In genomic region chr13:56252783-56253182, GRCm38 (mm10) we compare ENCODE assay signal across 15 mouse cellular contexts. TPM values are rescaled to one million over a fixed set of nuclear protein-coding genes. Genes with fewer than 3 reads are reported as not detected.
A peak's percentile ranks its signal among the peaks of the same experiment; 100 is the strongest.
DNase-seq lines count a peak whose midpoint lies in the region; ATAC-seq lines count a peak whose summit lies in the region.
"Had no signal": no experiment of that assay in that cellular context is flagged by ENCODE, and none has a peak within 500 bp of the region (broad histone marks: within the 10 kb centered on the region; RNA-seq: fewer than 3 reads in every experiment).

No protein-coding gene starts in this region.

- peak overlapping the region; percentile 37; the same call in 1 of the 2 replicates for H3K4me3 ChIP-seq in forebrain, embryonic 15.5 days
- peak overlapping the region; percentile 44; the same call in 1 of the 2 replicates for H3K4me3 ChIP-seq in limb, embryonic 12.5 days (replicated peaks)
- no peak overlapping the region for H3K4me3 ChIP-seq in neural tube, embryonic 15.5 days (replicated peaks)
- H3K4me3 ChIP-seq: liver, embryonic 15.5 days; myocyte had no signal

- ATAC-seq in forebrain, embryonic 15.5 days (replicated peaks) = no peak
- ATAC-seq in limb, embryonic 12.5 days (ENCODE audit: insufficient number of reproducible peaks, insufficient read depth, low FRiP score, low TSS enrichment, low read depth) = no peak
- peak; percentile 68 for ATAC-seq in neural tube, embryonic 15.5 days (ENCODE audit: low FRiP score)
- ATAC-seq in erythroblast, adult 5-6 weeks (replicated peaks; ENCODE audit: low FRiP score, poor library complexity, severe bottlenecking) = no peak

- no peaks in the 10 kb centered on the region for H3K36me3 ChIP-seq in forebrain, embryonic 15.5 days
- H3K36me3 ChIP-seq in limb, embryonic 12.5 days = no peaks in the 10 kb centered on the region
- H3K36me3 ChIP-seq in neural tube, embryonic 15.5 days = no peaks in the 10 kb centered on the region
- H3K36me3 ChIP-seq: embryonic facial prominence, embryonic 15.5 days; liver, embryonic 15.5 days had no signal

- peak; percentile 33 for DNase-seq in right cerebral cortex, postnatal 14 days
- DNase-seq in right cerebral cortex, adult 18-20 months = no peak
- no peak for DNase-seq in lung, postnatal 25 days (ENCODE audit: low spot score)
- DNase-seq: thymus, postnatal 25 days had no signal

- 7% methylated on average over 8 of the region's 8 CpGs for WGBS in forebrain, embryonic 15.5 days
- WGBS in limb, embryonic 12.5 days = 9% methylated on average over 8 of the region's 8 CpGs
- WGBS in neural tube, embryonic 15.5 days = 3% methylated on average over 8 of the region's 8 CpGs

- peaks cover 16% of the 10 kb centered on the region for H3K4me1 ChIP-seq in forebrain, embryonic 15.5 days
- peaks cover 24% of the 10 kb centered on the region for H3K4me1 ChIP-seq in limb, embryonic 12.5 days (replicated peaks)
- peaks cover 24% of the 10 kb centered on the region for H3K4me1 ChIP-seq in neural tube, embryonic 15.5 days
- H3K4me1 ChIP-seq: liver, embryonic 15.5 days had no signal

- peak overlapping the region; percentile 62 for H3K4me2 ChIP-seq in forebrain, embryonic 15.5 days (replicated peaks)
- peak overlapping the region; percentile 72 for H3K4me2 ChIP-seq in limb, embryonic 12.5 days
- peak overlapping the region; percentile 64 for H3K4me2 ChIP-seq in neural tube, embryonic 15.5 days
- H3K4me2 ChIP-seq: liver, embryonic 15.5 days had no signal

- peaks cover 93% of the 10 kb centered on the region for H3K27me3 ChIP-seq in forebrain, embryonic 15.5 days
- peaks cover 100% of the 10 kb centered on the region for H3K27me3 ChIP-seq in limb, embryonic 12.5 days
- H3K27me3 ChIP-seq in neural tube, embryonic 15.5 days (replicated peaks) = peaks cover 99% of the 10 kb centered on the region

- H3K9me3 ChIP-seq in forebrain, embryonic 15.5 days = no peaks in the 10 kb centered on the region
- no peaks in the 10 kb centered on the region for H3K9me3 ChIP-seq in limb, embryonic 12.5 days
- H3K9me3 ChIP-seq in neural tube, embryonic 15.5 days (replicated peaks) = no peaks in the 10 kb centered on the region
- H3K9me3 ChIP-seq: embryonic facial prominence, embryonic 15.5 days; liver, embryonic 15.5 days had no signal

- H3K9ac ChIP-seq in forebrain, embryonic 15.5 days (replicated peaks) = no peak overlapping the region
- no peak overlapping the region for H3K9ac ChIP-seq in limb, embryonic 12.5 days (replicated peaks)
- H3K9ac ChIP-seq in neural tube, embryonic 15.5 days (replicated peaks) = no peak overlapping the region
- H3K9ac ChIP-seq: embryonic facial prominence, embryonic 15.5 days; liver, embryonic 15.5 days had no signal

- no peak overlapping the region for H3K27ac ChIP-seq in forebrain, embryonic 15.5 days (replicated peaks)
- no peak overlapping the region for H3K27ac ChIP-seq in limb, embryonic 12.5 days
- H3K27ac ChIP-seq in neural tube, embryonic 15.5 days (replicated peaks) = no peak overlapping the region
- H3K27ac ChIP-seq: embryonic facial prominence, embryonic 15.5 days; liver, embryonic 15.5 days had no signal

RNA-seq across cellular contexts. Expression of gene Neurog1, which starts 0.8 kb away (rescaled TPM):
- polyA plus RNA-seq in forebrain, embryonic 15.5 days (2015; fragmentation: Nextera tagmentation; extraction: Ambion mirVana) = 3.1 and 6.7 TPM in 2 replicates
- not detected in 2 replicates for polyA plus RNA-seq in limb, embryonic 12.5 days (2016; fragmentation: Nextera tagmentation; extraction: Ambion mirVana)
- 0.18 TPM in 1 of 2 replicates, not detected in the other for polyA plus RNA-seq in neural tube, embryonic 15.5 days (2015; fragmentation: Nextera tagmentation; extraction: Ambion mirVana)
- total RNA-seq in erythroblast, adult 5-6 weeks (2015; ENCODE audit: low replicate concordance) = not detected in 2 replicates
- total RNA-seq in erythroblast, adult 5-6 weeks (2017; ENCODE audit: low replicate concordance) = not detected in 2 replicates
- total RNA-seq: adrenal gland, adult 18-20 months; layer of hippocampus, postnatal 14 days had no signal
- polyA plus RNA-seq: gonadal fat pad, adult 2 months; intestine, embryonic 14.5 days; liver, embryonic 15.5 days; myocyte had no signal

RNA-seq across cellular contexts. Expression of gene Cxcl14, which starts 43.6 kb away (rescaled TPM):
- polyA plus RNA-seq in forebrain, embryonic 15.5 days (2015; fragmentation: Nextera tagmentation; extraction: Ambion mirVana) = 14.2 and 15.2 TPM in 2 replicates
- 342 and 397 TPM in 2 replicates for polyA plus RNA-seq in limb, embryonic 12.5 days (2016; fragmentation: Nextera tagmentation; extraction: Ambion mirVana)
- 3.9 and 4.9 TPM in 2 replicates for polyA plus RNA-seq in neural tube, embryonic 15.5 days (2015; fragmentation: Nextera tagmentation; extraction: Ambion mirVana)
- 0.84 TPM in 1 of 2 replicates, not detected in the other for total RNA-seq in erythroblast, adult 5-6 weeks (2015; ENCODE audit: low replicate concordance)
- total RNA-seq in erythroblast, adult 5-6 weeks (2017; ENCODE audit: low replicate concordance) = 0.42 and 0.51 TPM in 2 replicates
- polyA plus RNA-seq: myocyte had no signal

Comparison
In these comparisons a context has a peak if more than half of its experiments do, and no peak if none do; other contexts are left out.
1. RNA of gene Cxcl14, which starts 43.6 kb away (polyA plus RNA-seq): 342 to 397 TPM in limb, embryonic 12.5 days; 14.2 to 15.2 TPM in forebrain, embryonic 15.5 days and 3.9 to 4.9 TPM in neural tube, embryonic 15.5 days; every median in the first group is over 10 times any median in the second.
2. Peak in every context shown above with its lines, with median percentiles within 50 percentile points of each other: H3K4me2 ChIP-seq.